Mouse (Mus musculus) heart, adult 9 months (tissue): ENCODE measurements around the gene Ldha.
A peak's percentile ranks its signal among the peaks of the same experiment; 100 is the strongest.

Source experiments
- DNase-seq, 2 experiments: peaks; one replicate each; pipeline ENCODE4 v3.0.0; 2022; ENCODE audit warnings: low spot score in 2 of 2

Ldha gene

DNA sequence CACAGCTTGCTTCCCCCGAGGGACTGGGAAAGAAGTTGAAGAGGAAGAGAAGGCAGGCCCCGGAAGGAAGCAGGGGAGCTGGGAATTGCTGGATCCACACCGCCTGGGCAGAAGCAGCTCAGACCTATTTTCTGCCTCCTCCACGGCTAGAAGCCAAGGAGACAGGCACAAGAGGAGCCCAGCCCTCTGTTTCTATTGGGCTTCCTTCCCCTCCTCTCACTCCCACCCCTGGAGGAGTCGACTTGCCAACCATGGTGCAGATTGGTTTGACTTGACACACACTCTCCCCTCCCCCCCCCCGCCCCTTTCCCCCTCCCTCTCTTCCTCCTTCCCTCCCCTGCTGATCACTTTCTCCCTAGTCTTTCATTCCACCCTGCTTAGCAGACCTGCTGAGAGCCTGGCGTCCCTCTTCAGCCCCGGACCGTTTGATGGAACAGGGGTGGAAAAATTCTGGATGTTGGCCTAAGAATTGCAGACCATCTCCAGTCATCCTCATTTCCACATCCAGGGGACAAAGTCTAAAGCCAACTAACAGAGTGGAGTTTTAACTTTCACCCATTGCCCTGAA is 3.1 kb upstream of the Ldha start:
- peak; percentile 67 to 76 for DNase-seq

DNA sequence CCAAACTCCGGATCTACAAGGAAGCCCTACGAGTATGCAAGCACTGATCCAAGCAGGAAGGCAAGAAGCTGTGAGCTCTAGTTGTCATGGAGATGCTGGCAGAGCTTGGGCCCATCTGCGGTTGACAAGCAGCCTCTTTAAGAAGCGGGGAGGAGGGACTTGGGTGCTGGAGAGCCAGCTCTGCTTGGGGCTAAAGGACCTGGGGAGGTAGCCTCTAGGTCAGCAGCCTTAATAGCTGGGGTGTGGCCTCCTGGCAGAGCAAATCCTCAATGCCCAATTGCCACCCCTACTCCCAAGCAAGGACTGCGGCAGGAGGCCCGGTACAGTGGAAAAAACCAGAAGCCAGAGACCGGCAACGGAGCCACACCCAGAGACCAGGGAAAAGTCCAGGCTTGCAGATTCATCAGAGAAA is 2.4 kb upstream of the Ldha start:
- DNase-seq = peak; percentile 84 to 87

DNA sequence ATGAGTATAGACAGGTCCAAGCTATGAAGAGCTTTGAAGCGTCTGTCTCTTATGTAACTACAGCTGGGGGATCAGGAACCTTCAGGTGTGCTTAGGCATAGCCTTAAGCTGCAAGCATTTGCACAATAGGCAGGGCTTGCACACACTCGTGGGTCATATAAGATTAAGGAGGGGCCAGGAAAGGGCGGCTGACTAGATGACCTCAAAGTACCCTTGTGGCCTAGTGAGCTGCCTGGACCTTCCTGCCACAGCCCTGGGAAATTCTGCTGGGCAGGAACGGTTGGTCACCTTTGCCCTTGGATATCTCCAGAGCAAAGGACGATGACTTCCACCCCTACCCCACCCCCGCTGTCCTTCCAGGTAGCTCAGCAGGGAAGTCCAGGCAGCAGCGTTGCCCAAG is 1.8 kb upstream of the Ldha start:
- DNase-seq = peak; percentile 33 to 41

DNA sequence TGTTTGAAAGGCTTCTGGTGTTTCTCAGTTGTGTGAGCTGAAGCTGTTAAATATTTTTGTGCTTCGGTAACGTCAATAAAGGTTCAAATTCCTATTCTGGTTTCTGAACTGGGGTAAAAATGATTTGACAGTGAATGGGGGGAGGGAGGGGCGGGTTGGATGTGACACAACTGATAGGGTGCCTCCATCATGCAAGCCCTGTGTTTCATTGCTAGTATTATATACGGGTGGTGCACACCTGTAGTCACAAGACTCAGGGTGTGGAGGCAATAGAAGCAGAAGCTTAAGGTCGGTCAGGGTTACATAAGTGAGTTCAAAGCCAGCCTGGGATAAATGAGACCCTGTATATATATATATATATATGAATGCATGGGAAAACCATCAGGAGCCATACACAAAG is 1.4 kb upstream of the Ldha start:
- no peak for DNase-seq

DNA sequence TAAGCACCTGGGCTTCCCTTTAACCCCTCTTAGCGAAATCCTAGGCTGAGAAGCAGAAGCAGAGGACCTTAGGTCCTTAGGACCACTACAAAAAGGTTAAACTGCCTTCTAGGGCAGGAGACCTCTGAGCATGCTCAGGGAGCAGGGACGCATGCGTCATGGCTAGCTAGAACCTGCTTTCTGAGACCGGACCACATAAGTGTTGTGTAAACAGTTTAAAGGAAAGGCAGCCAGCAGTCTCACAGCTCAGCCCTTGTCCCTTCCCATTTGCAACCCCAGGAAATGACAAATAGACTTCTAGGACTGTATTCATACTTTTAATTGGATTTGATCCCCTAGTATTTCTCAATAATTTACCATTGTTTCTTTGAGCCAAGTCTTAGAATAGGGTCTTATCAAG is 949 bp upstream of the Ldha start:
- no peak for DNase-seq

DNA sequence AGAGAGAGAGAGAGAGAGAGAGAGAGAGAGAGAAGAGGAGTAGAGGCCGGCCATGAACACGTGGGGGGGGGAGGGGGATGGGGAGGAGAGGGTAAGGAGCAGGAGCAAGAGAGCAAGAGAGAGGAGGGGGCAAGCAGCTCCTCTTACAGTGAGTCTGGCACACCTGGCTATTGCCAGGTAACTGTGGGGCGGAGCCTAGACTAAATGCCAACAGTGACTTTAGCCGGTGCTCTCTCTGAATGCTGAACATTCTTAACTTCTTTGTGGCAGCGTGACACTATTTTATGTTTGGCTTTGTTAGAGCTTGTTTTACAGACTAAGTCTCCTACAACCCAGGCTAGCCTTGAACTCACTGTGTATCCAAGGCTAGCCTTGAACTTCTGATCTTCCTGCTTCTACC is 1.0 kb downstream of the Ldha start:
- no peak for DNase-seq

DNA sequence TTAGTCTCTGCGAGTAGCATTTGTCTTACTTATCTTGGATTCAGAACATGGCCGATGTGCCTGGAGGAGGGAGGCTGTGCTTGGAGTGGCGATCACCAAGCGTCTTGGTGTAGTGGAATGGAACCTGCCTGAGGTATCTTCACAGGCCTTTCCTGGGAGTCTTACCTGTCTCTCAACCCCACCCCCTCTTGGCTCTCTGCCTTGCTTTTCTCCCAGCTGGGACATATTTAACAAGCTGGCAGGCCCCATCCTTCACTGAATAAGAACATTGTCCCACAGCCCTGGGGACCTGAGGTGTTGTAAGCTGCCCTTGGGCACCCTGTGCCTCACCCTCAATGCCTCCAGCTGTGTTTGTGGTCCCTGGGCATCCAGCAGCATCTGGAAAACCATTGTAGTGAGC is 2.3 kb downstream of the Ldha start:
- no peak for DNase-seq

DNA sequence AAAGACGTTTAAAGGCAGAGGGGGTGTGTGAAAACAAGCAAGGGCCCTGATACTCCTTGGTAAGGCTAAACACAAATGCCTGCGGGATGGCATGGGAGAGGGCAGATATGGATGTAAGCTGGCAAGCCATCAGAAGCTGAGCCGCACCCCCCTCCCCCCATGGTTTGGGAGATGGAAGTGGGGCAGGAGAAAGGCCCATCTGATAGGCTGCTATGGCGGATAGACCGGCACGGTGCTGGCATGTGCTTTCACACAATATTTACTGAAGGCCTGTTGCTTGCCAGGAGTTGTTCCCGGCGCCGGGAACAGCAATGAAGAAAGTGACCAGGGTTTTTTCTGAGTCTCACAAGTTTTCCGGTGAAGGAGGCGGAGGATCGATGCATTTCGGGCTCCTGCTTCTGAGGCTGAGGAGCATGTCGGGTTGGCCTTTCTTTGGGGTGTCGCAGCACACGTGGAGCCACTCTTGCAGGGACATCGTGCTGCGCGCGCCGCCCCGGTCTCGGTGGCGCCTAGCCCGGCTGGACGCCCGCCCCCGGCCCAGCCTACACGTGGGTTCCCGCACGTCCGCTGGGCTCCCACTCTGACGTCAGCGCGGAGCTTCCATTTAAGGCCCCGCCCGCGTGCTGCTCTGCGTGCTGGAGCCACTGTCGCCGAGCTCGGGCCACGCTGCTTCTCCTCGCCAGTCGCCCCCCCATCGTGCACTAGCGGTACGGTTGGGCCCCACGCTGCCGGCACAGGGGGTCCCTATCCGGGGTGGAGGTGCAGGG is 4.1 kb downstream of the Ldha start:
- DNase-seq = peak; percentile 92 to 93

DNA sequence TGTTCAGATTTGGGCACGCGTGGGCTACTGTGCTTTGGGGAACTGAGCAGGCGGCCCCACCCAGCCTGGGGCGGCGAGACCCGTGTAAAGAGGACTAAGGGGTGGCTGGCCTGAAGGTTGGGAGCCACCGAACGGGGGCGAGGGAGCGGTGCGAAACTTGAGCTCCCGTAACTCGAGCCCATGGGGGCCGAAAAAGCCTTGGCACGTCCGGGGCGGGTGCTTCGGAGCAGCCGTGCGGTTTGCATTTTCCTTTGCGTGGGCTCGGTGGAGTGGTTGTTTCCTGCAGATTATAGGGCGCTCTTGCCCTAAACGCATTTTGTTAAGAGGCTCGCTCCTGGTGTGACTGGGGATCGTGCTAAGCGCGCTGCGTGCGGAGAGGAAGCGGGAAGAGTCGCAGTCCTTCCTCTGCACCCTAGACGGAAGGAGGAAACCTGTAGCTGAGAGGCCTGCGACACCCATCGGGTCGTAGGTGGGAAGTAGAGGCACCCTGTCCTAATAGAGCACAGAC is 4.8 kb downstream of the Ldha start:
- no peak for DNase-seq

DNA sequence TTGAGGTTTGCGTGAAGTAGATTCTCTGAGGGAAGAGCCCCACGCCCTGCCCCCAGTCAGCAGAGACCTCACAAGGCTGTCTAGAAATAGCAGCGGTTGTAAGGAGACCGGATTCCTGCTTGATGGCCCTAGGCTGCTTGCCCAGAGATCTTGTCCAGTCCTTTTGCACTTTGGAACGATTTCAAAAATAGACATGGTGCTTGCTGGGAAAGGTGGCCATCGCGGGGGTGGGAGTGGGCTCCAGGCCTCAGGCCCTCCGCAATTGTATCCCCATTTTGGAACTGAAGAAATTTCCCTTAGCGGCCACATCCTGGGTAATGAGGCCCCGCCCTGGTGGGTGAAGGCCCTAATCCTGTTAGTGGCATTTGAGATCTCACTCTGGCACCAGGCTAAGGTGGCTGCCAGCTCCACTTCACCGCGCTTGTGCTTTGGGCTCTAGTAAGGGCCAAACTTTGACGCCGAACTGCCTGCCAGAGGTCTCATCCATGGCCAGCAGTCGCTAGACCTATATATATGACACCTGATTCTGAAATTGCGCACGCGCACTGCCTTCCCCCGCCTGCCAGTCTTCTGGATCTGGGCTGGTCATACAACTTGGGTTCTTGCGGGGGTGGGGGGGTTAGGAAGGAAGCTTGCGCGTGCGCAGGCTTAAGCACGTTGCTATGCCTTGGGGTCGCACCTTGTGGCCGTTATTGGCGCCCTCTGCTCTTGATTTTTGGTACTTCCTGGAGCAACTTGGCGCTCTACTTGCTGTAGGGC is 5.4 kb downstream of the Ldha start:
- peak; percentile 69 to 73 for DNase-seq

DNA sequence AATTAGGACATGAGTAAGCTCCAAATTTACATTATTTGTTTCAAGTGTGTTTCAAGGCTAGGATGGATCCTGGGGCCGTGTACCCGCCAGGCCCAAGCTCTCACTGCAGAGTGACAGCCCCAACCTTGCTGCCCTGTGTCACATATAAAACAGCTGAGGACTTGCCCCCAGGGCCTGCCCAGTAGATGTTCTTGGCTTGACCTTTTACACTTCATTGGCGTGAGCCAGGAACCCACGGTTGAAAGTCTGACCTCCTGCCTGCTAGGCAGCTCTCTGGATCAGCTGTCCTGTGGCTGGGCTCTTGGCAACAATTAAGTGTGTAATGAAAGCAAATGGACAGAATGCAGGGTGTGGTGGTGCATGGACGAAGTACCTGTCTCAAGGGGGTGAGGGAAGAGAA is 8.0 kb downstream of the Ldha start:
- DNase-seq = no peak

DNA sequence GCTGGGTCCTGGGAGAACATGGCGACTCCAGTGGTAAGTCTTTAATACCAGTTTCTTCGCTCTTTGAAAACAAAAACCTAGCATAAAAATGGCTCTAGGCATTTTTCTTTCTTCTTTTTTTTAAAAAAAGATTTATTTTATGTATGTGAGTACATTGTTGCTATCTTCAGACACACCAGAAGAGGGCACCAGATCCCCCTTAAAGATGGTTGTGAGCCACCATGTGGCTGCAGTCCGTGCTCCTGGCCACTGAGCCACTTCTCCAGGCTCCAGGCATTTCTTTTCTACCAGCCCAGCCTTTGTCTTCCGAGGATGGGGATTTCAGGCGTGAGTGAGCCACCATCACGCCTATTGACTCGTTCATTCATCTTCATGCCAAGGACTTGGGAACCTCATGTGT is 9.8 kb downstream of the Ldha start:
- DNase-seq = no peak

DNA sequence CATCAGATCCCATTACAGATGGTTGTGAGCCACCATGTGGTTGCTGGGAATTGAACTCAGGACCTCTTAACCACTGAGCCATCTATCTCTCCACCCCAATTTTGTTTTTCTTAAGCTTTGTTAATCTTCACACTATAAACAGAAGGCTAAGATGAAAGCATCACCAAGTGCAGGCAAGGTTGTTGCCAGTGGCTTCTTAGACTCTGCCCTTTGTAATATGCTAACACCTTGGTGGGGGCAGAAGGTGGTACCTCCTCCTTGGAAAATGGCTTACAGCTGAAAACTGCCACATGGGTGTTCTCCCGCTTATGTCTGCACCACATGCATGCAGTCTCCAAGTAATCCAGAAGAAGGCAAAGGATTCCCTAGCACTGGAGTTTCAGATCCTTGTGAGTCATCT is 11.4 kb downstream of the Ldha start:
- DNase-seq = no peak

DNA sequence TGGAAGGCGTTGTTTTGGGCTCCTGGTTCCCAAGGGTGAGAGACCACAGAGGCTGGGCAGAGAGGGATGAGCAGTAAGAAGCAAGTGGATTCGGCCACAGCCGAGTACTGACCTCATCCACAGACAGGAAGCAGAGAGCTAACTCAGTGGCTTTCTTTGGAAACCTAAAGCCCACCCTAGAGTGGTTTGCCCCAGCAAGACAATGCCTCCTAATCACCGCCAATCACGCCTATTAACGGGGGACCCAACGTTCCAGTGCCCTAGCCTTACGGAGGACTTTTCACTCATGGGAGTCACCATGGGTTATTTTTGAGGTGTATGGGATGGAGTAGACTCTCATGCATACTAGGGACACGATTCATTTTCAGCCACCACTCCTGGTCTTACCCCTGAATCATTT is 12.1 kb downstream of the Ldha start:
- no peak for DNase-seq

DNA sequence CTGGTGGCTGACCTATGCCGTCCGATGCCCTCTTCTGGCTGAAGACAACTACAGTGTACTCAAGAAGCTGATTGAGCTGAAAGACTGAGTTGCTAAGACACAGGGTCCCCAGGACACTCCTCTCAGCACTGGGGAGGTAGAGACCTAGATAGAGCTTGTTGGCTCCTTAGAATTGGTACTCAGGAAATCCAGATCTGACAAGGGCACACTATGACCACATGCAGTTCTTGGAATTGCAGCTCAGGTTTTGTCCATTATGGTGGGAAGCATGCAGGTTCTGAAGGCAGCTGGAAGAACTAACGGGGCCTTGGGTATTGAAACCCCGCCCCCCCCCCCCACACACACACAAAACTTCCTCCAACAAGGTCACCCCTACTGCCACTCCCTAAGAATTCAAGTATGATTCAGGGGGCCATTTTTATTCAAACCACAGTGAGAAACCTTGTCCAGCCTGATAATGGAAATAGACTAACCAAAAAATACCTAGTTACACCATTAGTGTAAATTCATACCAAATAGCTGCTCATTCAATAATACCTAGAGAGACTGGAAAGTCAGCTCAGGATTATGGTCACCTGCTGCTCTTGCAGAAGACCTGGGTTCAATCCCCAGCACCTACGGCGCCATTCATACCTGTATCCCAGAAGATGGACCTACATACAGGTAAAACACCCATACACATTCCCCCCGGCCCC is 14.7 kb downstream of the Ldha start:
- no peak for DNase-seq

DNA sequence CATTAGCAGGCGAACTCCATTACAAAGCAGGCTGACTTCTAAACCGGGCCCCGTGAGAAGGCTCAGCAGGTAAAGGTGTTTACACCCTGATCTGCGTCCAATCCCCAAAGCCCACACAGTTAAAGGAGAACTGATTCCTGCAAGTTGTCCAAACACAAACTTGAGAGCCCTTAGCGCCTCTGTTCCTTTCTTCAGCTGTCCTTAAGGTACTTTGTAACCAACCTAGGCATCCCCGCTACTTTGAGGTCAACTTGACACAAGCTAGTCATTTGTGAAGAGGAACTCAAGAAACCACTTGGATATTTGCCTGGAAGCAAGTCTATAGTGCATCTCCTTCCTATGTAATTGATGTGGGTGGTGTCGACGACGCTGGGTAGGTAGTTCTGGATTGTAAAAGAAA is 16.2 kb downstream of the Ldha start:
- no peak for DNase-seq

DNA sequence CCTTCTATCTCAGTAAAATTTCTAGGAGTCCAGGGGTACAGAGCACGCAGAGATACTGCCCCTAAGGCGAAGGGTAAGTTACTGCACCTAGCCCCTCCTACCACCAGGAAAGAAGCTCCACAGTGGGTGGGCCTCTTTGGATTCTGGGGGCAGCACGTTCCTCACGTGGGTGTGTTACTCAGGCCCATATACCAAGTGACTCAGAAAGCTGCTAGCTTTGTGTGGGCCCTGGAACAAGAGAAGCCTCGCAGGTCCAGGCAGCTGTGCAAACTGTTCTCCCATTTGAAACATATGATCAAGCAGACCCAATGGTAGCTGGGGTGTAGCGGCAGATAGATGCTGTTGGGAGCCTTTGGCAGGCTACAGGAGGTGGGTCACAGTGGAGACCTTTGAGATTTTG is 17.8 kb downstream of the Ldha start:
- no peak for DNase-seq

DNA sequence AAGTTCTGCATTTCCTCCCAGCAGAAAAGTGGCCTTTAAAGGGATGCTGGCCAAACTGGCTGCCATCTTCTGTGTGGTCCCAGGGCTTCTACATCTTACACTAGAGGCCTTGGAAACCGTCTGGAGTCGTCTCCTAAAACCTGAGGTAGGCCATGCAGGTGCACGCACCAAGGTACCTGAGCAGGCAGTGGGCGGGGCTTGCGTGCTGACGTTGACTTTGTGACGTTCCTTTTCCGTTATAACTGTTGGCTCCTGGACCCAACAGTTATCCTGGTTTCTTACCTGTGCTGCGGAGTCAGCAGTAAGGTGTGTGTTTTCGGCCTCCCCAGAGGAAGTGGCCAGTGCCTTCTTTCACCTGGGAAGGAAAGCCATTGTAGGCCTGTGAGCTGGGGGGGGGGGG is 19.7 kb downstream of the Ldha start, which contains the start of gene Ldhc:
Ldhc (plus strand) TSS at position 208 of the 400 bp plus-strand sequence.
- DNase-seq = no peak

DNA sequence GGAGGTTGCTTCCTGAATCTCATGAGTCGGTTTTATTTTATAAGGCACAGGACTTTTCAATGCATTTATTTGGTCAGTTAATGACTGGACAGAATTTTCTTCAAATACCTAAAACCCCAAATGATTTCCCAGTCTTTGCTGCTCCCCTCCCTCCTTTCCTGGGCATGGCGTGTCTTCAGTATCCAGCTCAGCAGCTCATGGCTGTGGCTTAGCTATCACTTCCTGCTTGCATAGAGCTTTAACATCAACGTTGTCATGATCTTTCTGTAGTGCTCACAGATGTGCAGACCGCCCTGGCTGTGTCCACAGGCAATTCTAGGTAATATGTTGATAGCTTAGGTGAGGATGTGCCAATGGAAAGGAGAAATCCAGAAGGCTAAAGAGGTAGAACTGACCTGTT is 30.7 kb downstream of the Ldha start:
- DNase-seq = no peak

DNA sequence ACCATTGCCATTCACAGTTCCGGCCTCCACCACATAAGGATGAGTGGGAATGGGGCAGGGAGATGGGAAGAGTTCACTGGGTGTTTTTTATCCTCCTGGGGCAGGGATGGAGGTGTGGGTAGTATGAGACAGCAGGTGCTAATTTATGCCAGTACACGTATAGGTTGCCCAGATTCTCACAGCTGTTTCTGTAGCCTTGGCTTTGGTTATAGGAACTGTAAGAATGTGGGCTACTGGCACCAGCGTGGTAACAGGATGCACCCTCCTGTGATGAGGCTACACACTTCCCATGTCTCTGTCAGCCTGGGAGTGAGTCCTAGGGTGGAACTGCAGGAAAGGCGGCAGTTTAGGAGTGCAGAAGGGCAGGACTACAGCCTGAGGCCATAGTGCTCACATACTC is 35.6 kb downstream of the Ldha start:
- DNase-seq = no peak

DNA sequence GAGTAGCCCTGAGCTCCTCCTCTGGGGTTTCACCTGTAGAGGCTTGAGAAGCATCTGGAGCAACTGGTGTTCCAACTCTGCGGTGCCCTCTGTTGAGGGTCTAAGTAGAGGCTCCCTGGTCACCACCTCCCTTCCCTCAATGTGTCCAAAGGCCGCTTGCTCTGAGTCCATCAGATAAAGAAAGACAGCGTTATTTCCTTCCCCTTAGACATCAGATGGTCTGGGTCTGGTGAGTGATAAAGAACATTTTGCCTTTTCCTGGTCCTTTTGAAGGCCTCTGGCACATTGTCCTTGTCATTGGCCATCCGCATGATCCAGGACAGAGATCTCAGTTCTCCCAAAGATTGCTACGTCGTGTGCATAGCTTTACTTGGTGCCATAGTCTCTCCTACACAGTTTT is 36.0 kb downstream of the Ldha start:
- no peak for DNase-seq

DNA sequence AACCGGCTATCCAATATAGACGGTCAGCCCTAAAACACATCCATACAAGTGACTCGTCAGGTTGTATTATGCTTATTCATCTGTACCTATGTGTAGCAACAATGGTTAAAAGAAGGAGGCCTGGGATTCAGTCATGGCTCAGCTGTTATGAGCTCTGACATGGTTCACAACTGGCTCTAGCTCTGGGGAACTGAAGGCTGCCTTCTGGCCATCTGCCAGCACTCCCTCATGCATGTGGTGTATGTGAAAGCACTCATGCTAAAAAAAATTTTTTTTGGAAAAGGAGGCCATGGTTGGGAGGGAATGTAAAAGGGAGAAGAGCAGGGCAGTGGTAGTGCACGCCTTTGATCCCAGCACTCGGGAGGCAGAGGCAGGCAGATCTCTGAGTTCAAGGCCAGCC is 38.6 kb downstream of the Ldha start:
- no peak for DNase-seq
